Mouse (Mus musculus): ENCODE data around the gene Opcml.

GRCm38 (mm10) chr9:28262021-28262420 is 471.4 kb downstream of the Opcml start:
- TF ChIP-seq CTCF (IDR thresholded peaks at IDR 0.05; ENCODE audit: extremely low read depth, insufficient read depth, low read length): no peak
- no peak for TF ChIP-seq POLR2A (IDR thresholded peaks at IDR 0.05; ENCODE audit: extremely low read depth, insufficient read depth, low read length)

All from cortical plate, adult 2 months (tissue).